Mouse (Mus musculus) kidney, adult 18-20 months (tissue): ENCODE measurements around the gene Pate2.
A peak's percentile ranks its signal among the peaks of the same experiment; 100 is the strongest.

ENCODE experiments used
- DNase-seq: peaks from one replicate; pipeline ENCODE4 v3.0.0; 2021

Gene Pate2

GRCm38 (mm10) chr9:35569571-35570534 lies at the start of gene Pate2, which contains the start of gene Hyls1:
Pate2 (plus strand) TSS chr9:35570284.
Hyls1 (minus strand) TSS chr9:35570398.
- DNase-seq = peak; percentile 92

- DNase-seq = no peak
These were observed 49.3 kb upstream of the Pate2 start for GRCm38 (mm10) chr9:35520631-35521348.

- DNase-seq = no peak
These were observed 47.8 kb upstream of the Pate2 start for GRCm38 (mm10) chr9:35522241-35522640.

GRCm38 (mm10) chr9:35522821-35523515 lies 47.1 kb upstream of the Pate2 start:
- DNase-seq = no peak

- DNase-seq = no peak
These were observed 46.5 kb upstream of the Pate2 start for GRCm38 (mm10) chr9:35523541-35523940.

- DNase-seq = peak; percentile 65
These were observed 46.1 kb upstream of the Pate2 start for GRCm38 (mm10) chr9:35523941-35524411.

GRCm38 (mm10) chr9:35529141-35529540 lies 40.9 kb upstream of the Pate2 start:
- DNase-seq = no peak

- DNase-seq = no peak
These were observed 40.3 kb upstream of the Pate2 start for GRCm38 (mm10) chr9:35529796-35530195.

- DNase-seq = no peak
These were observed 36.8 kb upstream of the Pate2 start for GRCm38 (mm10) chr9:35533266-35533665.

GRCm38 (mm10) chr9:35535110-35535509 lies 35.0 kb upstream of the Pate2 start:
- peak; percentile 31 for DNase-seq

GRCm38 (mm10) chr9:35535876-35536275 lies 34.2 kb upstream of the Pate2 start:
- DNase-seq = no peak

GRCm38 (mm10) chr9:35539001-35539750 lies 30.9 kb upstream of the Pate2 start:
- no peak for DNase-seq

GRCm38 (mm10) chr9:35541024-35541423 lies 29.1 kb upstream of the Pate2 start:
- DNase-seq = no peak

GRCm38 (mm10) chr9:35541488-35541887 lies 28.6 kb upstream of the Pate2 start:
- peak; percentile 78 for DNase-seq

GRCm38 (mm10) chr9:35541941-35542340 lies 28.1 kb upstream of the Pate2 start:
- DNase-seq = no peak

- no peak for DNase-seq
These were observed 26.8 kb upstream of the Pate2 start for GRCm38 (mm10) chr9:35543099-35543860.

- no peak for DNase-seq
These were observed 25.4 kb upstream of the Pate2 start for GRCm38 (mm10) chr9:35544666-35545065.

- DNase-seq = no peak
These were observed 24.4 kb upstream of the Pate2 start for GRCm38 (mm10) chr9:35545704-35546103.

- DNase-seq = no peak
These were observed 23.3 kb upstream of the Pate2 start for GRCm38 (mm10) chr9:35546745-35547144.

GRCm38 (mm10) chr9:35548455-35548854 lies 21.6 kb upstream of the Pate2 start:
- DNase-seq = no peak

- no peak for DNase-seq
These were observed 13.5 kb upstream of the Pate2 start for GRCm38 (mm10) chr9:35556494-35557102.
